Comparison of ENCODE assay signal across 15 mouse cellular contexts in genomic region chr9:75485231-75485630, GRCm38 (mm10).
"Had no signal": no experiment of that assay in that cellular context is flagged by ENCODE, and none has a peak within 500 bp of the region (broad histone marks: within the 10 kb centered on the region; RNA-seq: fewer than 3 reads in every experiment).

No protein-coding gene starts in this region.

- H3K9me3 ChIP-seq: lung, embryonic 15.5 days; midbrain, embryonic 13.5 days; midbrain, embryonic 15.5 days; neural tube, embryonic 12.5 days; stomach, embryonic 15.5 days had no signal

- H3K9ac ChIP-seq: lung, embryonic 15.5 days; midbrain, embryonic 13.5 days; midbrain, embryonic 15.5 days; neural tube, embryonic 12.5 days; stomach, embryonic 15.5 days had no signal

- H3K27me3 ChIP-seq: lung, embryonic 15.5 days; midbrain, embryonic 13.5 days; midbrain, embryonic 15.5 days; neural tube, embryonic 12.5 days; stomach, embryonic 15.5 days had no signal

- H3K4me1 ChIP-seq: lung, embryonic 15.5 days; midbrain, embryonic 13.5 days; midbrain, embryonic 15.5 days; neural tube, embryonic 12.5 days; stomach, embryonic 15.5 days had no signal

- DNase-seq: lung, adult 2 months; lung, postnatal 14 days; lung, postnatal 36 days; right cerebral cortex, postnatal 14 days; thymus, adult 2 months; thymus, postnatal 25 days; thymus, postnatal 4 days had no signal

- H3K27ac ChIP-seq: lung, embryonic 15.5 days; macrophage; midbrain, embryonic 13.5 days; midbrain, embryonic 15.5 days; neural tube, embryonic 12.5 days; stomach, embryonic 15.5 days; stomach, postnatal 0 days had no signal

- H3K36me3 ChIP-seq: lung, embryonic 15.5 days; stomach, embryonic 15.5 days had no signal

- H3K4me3 ChIP-seq: lung, embryonic 15.5 days; megakaryocyte, embryonic 14.5 days; midbrain, embryonic 13.5 days; midbrain, embryonic 15.5 days; neural tube, embryonic 12.5 days; stomach, embryonic 15.5 days had no signal
